Mouse (Mus musculus) embryonic facial prominence, embryonic 14.5 days (tissue): Measurements from ENCODE around the gene Lrrc29. TPM values are rescaled to one million over a fixed set of nuclear protein-coding genes. Genes with fewer than 3 reads are reported as not detected.

Experiments
- ATAC-seq: fragments of 200-750 bp; cut with Nextera tagmentation; 2 replicates; pipeline ENCODE4 v1.8.0; 2017; ENCODE audit warnings: low read depth, moderate number of reproducible peaks, moderate TSS enrichment
- DNase-seq: peaks from one replicate; pipeline ENCODE4 v3.0.0-alpha.2; 2015; ENCODE audit warnings: low spot score
- H3K27ac ChIP-seq: fragments of 300-500 bp; sonication (generic); replicated peaks from 2 replicates; pipeline ENCODE4 v1.5.1; 2014; ENCODE audit warnings: low read depth, mild to moderate bottlenecking, low read length, moderate library complexity
- H3K27me3 ChIP-seq: fragments of 300-500 bp; sonication (generic); replicated peaks from 2 replicates; pipeline ENCODE4 v1.6.1; 2014; ENCODE audit warnings: low read length; ENCODE audit not compliant: control insufficient read depth, insufficient read depth
- H3K36me3 ChIP-seq: fragments of 300-500 bp; sonication (generic); 2 replicates; pipeline ENCODE4 v1.6.1; 2014; ENCODE audit warnings: low read length, mixed read lengths; ENCODE audit not compliant: control insufficient read depth, insufficient read depth
- H3K4me1 ChIP-seq: fragments of 300-500 bp; sonication (generic); 2 replicates; pipeline ENCODE4 v1.6.1; 2014; ENCODE audit warnings: antibody characterized with exemption, low read length; ENCODE audit not compliant: control insufficient read depth, insufficient read depth
- H3K4me2 ChIP-seq: fragments of 300-500 bp; sonication (generic); 2 replicates; pipeline ENCODE4 v1.6.1; 2014; ENCODE audit warnings: low read depth, mild to moderate bottlenecking, low read length, moderate library complexity, mixed read lengths
- H3K4me3 ChIP-seq: fragments of 300-500 bp; sonication (generic); 2 replicates; pipeline ENCODE4 v1.5.1; 2014; ENCODE audit warnings: low read depth, mild to moderate bottlenecking, low read length
- H3K9ac ChIP-seq: fragments of 300-500 bp; sonication (generic); 2 replicates; pipeline ENCODE4 v1.6.1; 2014; ENCODE audit warnings: low read depth, mild to moderate bottlenecking, low read length, moderate library complexity, mixed read lengths
- H3K9me3 ChIP-seq: fragments of 300-500 bp; sonication (generic); 2 replicates; pipeline ENCODE4 v1.6.1; 2016; ENCODE audit warnings: low read length; ENCODE audit not compliant: control insufficient read depth
- WGBS: fragments of 180-500 bp; shearing (Covaris S2); extraction: QIAGEN DNeasy Blood & Tissue Kit; methylation state at CpG from one replicate; pipeline ENCODE4 v1.1.7; 2014; 5-methylcytosine and 5-hydroxymethylcytosine counted together
- polyA plus RNA-seq: library from polyadenylated mRNA; unstranded; fragments of >200 nt; fragmentation: Nextera tagmentation; extraction: Ambion mirVana; gene quantifications from 2 replicates; pipeline ENCODE4 v1.2.1, GENCODE M21; 2014

The Lrrc29 gene
- polyA plus RNA-seq, 1 experiment from 2014 or later = 1.4 TPM

GRCm38 (mm10) chr8:105338992-105339391 lies 12.9 kb upstream of the Lrrc29 start:
- Histone ChIP-seq H3K27ac (no peak overlapping the region), H3K9me3 (no peaks in the 10 kb centered on the region), H3K36me3 (peaks cover 29% of the 10 kb centered on the region), H3K27me3 (no peaks in the 10 kb centered on the region), H3K4me2 (no peak overlapping the region), H3K9ac (peak overlapping the region; percentile 49; the same call in 1 of the 2 replicates), H3K4me1 (no peaks in the 10 kb centered on the region; the same call in 1 of the 2 replicates), H3K4me3 (no peak overlapping the region)
- DNase-seq (no peak), ATAC-seq (no peak)
- 23% methylated on average over 4 of the region's 4 CpGs for WGBS

DNA sequence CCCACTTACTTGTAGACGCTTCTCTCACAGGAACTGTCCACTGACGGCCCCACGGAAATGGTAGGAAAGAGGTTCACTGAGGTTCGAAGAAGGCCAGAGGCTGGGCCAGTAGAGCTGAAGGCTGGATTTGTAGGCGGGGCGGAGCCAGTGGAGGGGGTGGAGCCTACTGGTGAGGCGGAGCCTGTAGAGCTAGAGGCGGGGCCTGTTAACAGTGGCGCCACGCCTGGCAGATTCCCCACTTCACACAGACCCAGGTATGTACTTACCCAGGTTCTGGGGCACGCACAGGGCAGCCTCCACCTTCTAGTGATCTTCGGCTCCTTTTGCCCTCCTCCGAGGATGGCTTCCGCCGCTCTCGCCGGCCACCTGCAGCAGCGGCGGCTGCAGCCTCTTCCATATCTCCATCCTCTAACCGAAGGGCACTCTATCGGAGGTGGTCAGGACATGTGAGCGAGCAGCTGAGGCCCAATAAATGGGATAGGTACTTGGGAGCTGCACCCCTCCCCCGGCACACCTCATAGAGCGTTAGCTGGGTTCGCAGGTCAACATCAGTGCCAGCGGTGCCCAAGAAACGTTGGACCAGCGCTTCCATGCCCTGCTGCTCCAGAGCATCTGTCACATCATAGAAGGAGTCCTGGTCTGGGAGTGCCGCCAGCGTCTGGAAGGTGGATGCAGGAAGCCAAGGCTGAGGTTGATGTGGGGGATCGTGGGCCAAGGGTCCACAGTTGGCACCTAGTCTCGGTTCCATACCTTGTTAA lies 10.5 kb upstream of the Lrrc29 start:
- WGBS = 67% methylated on average over 31 of the region's 32 CpGs
- no peak overlapping the region for H3K4me2 ChIP-seq
- H3K9me3 ChIP-seq = no peaks in the 10 kb centered on the region
- DNase-seq (no peak), ATAC-seq (no peak)
- no peak overlapping the region for H3K9ac ChIP-seq
- no peak overlapping the region for H3K27ac ChIP-seq
- no peaks in the 10 kb centered on the region; the same call in 1 of the 2 replicates for H3K4me1 ChIP-seq
- H3K27me3 ChIP-seq = no peaks in the 10 kb centered on the region
- no peak overlapping the region for H3K4me3 ChIP-seq
- peaks cover 53% of the 10 kb centered on the region for H3K36me3 ChIP-seq

GRCm38 (mm10) chr8:105332523-105332922 lies 6.4 kb upstream of the Lrrc29 start:
- Histone ChIP-seq H3K27me3 (no peaks in the 10 kb centered on the region), H3K4me3 (no peak overlapping the region), H3K9ac (no peak overlapping the region), H3K36me3 (peaks cover 92% of the 10 kb centered on the region), H3K4me1 (peaks cover under 1% of the 10 kb centered on the region; the same call in 1 of the 2 replicates), H3K27ac (no peak overlapping the region), H3K9me3 (no peaks in the 10 kb centered on the region), H3K4me2 (no peak overlapping the region)
- WGBS = 59% methylated on average over 2 of the region's 2 CpGs
- ATAC-seq = no peak
- no peak for DNase-seq

GRCm38 (mm10) chr8:105331931-105332330 lies 5.9 kb upstream of the Lrrc29 start:
- 89% methylated on average over 9 of the region's 9 CpGs for WGBS
- H3K36me3 ChIP-seq = peaks cover 89% of the 10 kb centered on the region

GRCm38 (mm10) chr8:105331469-105331868 lies 5.4 kb upstream of the Lrrc29 start:
- peaks cover 85% of the 10 kb centered on the region for H3K36me3 ChIP-seq
- no peak overlapping the region for H3K27ac ChIP-seq
- 94% methylated on average over 22 of the region's 22 CpGs for WGBS
- ATAC-seq = no peak
- no peaks in the 10 kb centered on the region for H3K9me3 ChIP-seq
- no peak overlapping the region for H3K4me3 ChIP-seq
- no peak for DNase-seq
- peaks cover 3% of the 10 kb centered on the region; the same call in 1 of the 2 replicates for H3K4me1 ChIP-seq
- no peaks in the 10 kb centered on the region for H3K27me3 ChIP-seq
- H3K4me2 ChIP-seq = no peak overlapping the region
- H3K9ac ChIP-seq = no peak overlapping the region

More at GRCm38 (mm10) chr8:105331931-105332330, 5.9 kb upstream of the Lrrc29 start:
- Histone ChIP-seq H3K4me3 (no peak overlapping the region), H3K4me2 (no peak overlapping the region), H3K27ac (no peak overlapping the region), H3K4me1 (peaks cover 3% of the 10 kb centered on the region; the same call in 1 of the 2 replicates), H3K9ac (no peak overlapping the region), H3K27me3 (no peaks in the 10 kb centered on the region), H3K9me3 (no peaks in the 10 kb centered on the region)
- no peak for ATAC-seq
- no peak for DNase-seq

DNA sequence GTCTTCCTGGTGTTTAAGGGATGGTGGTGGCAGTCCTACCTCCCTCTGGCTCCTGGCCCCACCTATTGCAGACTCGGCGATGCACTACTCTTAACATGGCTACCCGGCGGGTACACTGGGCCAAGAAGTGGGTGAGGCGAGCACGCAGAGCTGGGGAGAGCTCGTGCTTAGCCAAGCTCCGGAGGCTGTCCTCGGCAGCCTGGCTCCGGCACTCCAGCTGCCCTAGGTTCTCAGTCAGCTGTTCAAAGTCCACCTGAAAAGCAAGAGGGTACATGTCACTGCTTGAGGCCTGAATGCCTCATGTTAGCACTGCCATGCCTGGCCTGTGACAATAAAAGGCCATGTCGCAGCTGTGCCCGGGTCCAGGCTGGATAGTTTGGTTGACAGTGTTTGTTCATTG lies 4.2 kb upstream of the Lrrc29 start:
- peaks cover 75% of the 10 kb centered on the region for H3K36me3 ChIP-seq
- WGBS = 95% methylated on average over 10 of the region's 12 CpGs
- ATAC-seq (no peak), DNase-seq (no peak)
- no peak overlapping the region for H3K4me2 ChIP-seq
- peaks cover 3% of the 10 kb centered on the region; the same call in 1 of the 2 replicates for H3K4me1 ChIP-seq
- no peak overlapping the region for H3K4me3 ChIP-seq
- no peaks in the 10 kb centered on the region for H3K27me3 ChIP-seq
- H3K9ac ChIP-seq = no peak overlapping the region
- no peaks in the 10 kb centered on the region for H3K9me3 ChIP-seq
- H3K27ac ChIP-seq = no peak overlapping the region

- DNase-seq (no peak), ATAC-seq (0 out of 2 replicates have a peak, but pooled peaks have one; percentile 3)
- Histone ChIP-seq H3K36me3 (peaks cover 58% of the 10 kb centered on the region), H3K9ac (peak overlapping the region; percentile 77), H3K4me1 (peaks cover 3% of the 10 kb centered on the region; the same call in 1 of the 2 replicates), H3K4me2 (peak overlapping the region; percentile 82), H3K27me3 (no peaks in the 10 kb centered on the region), H3K27ac (peak overlapping the region; percentile 79; the same call in 1 of the 2 replicates), H3K9me3 (no peaks in the 10 kb centered on the region), H3K4me3 (peak overlapping the region; percentile 60)
- WGBS = 33% methylated on average over 6 of the region's 6 CpGs
Measured at GRCm38 (mm10) chr8:105326968-105327367, 890 bp upstream of the Lrrc29 start.

- WGBS = under 1% methylated on average over 10 of the region's 12 CpGs
- Histone ChIP-seq H3K27ac (peak overlapping the region; percentile 54; the same call in 1 of the 2 replicates), H3K9ac (peak overlapping the region; percentile 77), H3K9me3 (no peaks in the 10 kb centered on the region), H3K4me2 (peak overlapping the region; percentile 63), H3K36me3 (peaks cover 51% of the 10 kb centered on the region), H3K27me3 (no peaks in the 10 kb centered on the region), H3K4me3 (peak overlapping the region; percentile 60), H3K4me1 (peaks cover 3% of the 10 kb centered on the region; the same call in 1 of the 2 replicates)
- ATAC-seq = peak; percentile 28
- no peak for DNase-seq
Measured at GRCm38 (mm10) chr8:105325641-105326093, 411 bp downstream of the Lrrc29 start.
